Mouse (Mus musculus): ENCODE results near the gene Foxred2.

- TF ChIP-seq CTCF (IDR thresholded peaks at IDR 0.05; ENCODE audit: low read depth, low read length) (no peak), EP300 (IDR thresholded peaks at IDR 0.05; ENCODE audit: insufficient read depth, low read depth, low read length) (no peak), POLR2A (IDR thresholded peaks at IDR 0.05; ENCODE audit: insufficient read depth, low read length) (no peak)
Observed at GRCm38 (mm10) chr15:77929804-77930203, 26.7 kb downstream of the Foxred2 start.

Data from ES-Bruce4 (cell line).